Mouse (Mus musculus): ENCODE data around the gene Ccdc153. TPM values are rescaled to one million over a fixed set of nuclear protein-coding genes. Genes with fewer than 3 reads are reported as not detected.

Gene Ccdc153
- polyA plus RNA-seq, 1 experiment from 2014 or later: not detected

- Histone ChIP-seq H3K4me1 (ENCODE audit: control insufficient read depth, insufficient read depth, low read length) (peaks cover 12% of the 10 kb centered on the region), H3K4me2 (peak overlapping the region; percentile 94), H3K9me3 (ENCODE audit: control insufficient read depth, low read length) (no peaks in the 10 kb centered on the region), H3K9ac (ENCODE audit: low read length) (peak overlapping the region; percentile 84), H3K27me3 (ENCODE audit: control insufficient read depth, insufficient read depth, low read length) (no peaks in the 10 kb centered on the region; the same call in 1 of the 2 replicates), H3K36me3 (ENCODE audit: control insufficient read depth, insufficient read depth, low read length) (no peaks in the 10 kb centered on the region; the same call in 1 of the 2 replicates), H3K27ac (ENCODE audit: low read depth, low read length) (peak overlapping the region; percentile 51), H3K4me3 (ENCODE audit: low read depth, low read length) (peak overlapping the region; percentile 77)
- ATAC-seq (ENCODE audit: low FRiP score) (peak; percentile 69), DNase-seq (ENCODE audit: low spot score, missing footprints) (peak; percentile 96)
- WGBS: under 1% methylated on average over 47 of the region's 47 CpGs
These were observed 47.1 kb downstream of the Ccdc153 start for GRCm38 (mm10) chr9:44287401-44288075.

DNA sequence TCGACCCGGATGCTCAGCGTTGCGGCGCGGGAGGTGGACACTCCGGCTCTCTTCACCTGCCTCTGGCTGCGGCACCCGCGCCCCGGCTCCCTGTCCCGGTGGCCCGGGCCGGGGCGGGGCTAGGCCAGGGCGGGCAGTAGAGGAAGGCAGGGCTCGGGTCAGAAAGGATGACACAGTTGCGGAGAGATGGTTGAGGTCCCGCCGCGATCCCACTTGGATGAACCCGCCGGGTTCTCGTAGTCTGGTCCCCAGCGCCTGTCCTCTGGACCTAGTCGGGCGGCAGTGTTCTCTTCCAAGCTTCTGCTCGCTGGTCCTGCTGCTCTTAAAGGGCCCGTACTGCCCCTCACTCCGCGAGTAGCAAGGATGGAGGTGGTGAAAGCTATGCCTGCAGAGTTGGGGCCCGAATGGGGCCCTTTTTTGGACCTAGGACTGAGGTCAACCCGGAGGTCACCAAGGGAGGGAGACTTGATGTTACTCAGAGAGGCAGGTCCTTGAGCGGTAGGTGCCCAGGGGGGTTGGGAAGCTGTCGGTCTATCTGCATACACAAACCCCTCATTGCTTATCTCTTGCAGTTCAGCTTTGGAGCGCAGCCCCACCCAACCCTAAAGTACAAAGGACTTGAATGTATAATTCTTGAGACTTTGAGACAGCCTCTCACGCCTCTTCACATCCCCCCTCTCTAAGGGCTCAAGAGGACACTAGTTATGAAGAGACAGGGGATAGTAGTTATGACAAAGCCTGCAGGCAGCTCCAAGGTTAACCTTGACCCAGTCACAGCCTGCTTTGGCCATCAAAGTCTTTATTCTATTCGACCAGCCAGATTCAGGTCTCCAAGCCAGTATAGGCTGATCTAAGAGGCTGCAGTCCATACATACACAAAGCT lies 47.8 kb downstream of the Ccdc153 start, which contains the start of gene Abcg4:
Abcg4 (minus strand) TSS at position 540 of the 883 bp plus-strand sequence.
- ATAC-seq (ENCODE audit: low FRiP score): peak; percentile 58
- H3K9ac ChIP-seq (ENCODE audit: low read length): peak within 1 kb of the TSS; percentile 84
- peaks cover 4% of the 10 kb centered on the region for H3K36me3 ChIP-seq (ENCODE audit: control insufficient read depth, insufficient read depth, low read length)
- WGBS: under 1% methylated on average over 38 of the region's 38 CpGs
- no peak for DNase-seq (ENCODE audit: low spot score, missing footprints)
- H3K4me1 ChIP-seq (ENCODE audit: control insufficient read depth, insufficient read depth, low read length): peaks cover 12% of the 10 kb centered on the region
- H3K9me3 ChIP-seq (ENCODE audit: control insufficient read depth, low read length): no peaks in the 10 kb centered on the region
- peak within 1 kb of the TSS; percentile 94 for H3K4me2 ChIP-seq
- H3K4me3 ChIP-seq (ENCODE audit: low read depth, low read length): peak within 1 kb of the TSS; percentile 77
- H3K27me3 ChIP-seq (ENCODE audit: control insufficient read depth, insufficient read depth, low read length): no peaks in the 10 kb centered on the region; the same call in 1 of the 2 replicates
- peak within 1 kb of the TSS; percentile 51 for H3K27ac ChIP-seq (ENCODE audit: low read depth, low read length)

GRCm38 (mm10) chr9:44288959-44289291 lies 48.4 kb downstream of the Ccdc153 start:
- ATAC-seq (ENCODE audit: low FRiP score) (no peak; the same call in 1 of the 2 replicates), DNase-seq (ENCODE audit: low spot score, missing footprints) (peak; percentile 82)
- no peak overlapping the region for H3K9ac ChIP-seq (ENCODE audit: low read length)

DNA sequence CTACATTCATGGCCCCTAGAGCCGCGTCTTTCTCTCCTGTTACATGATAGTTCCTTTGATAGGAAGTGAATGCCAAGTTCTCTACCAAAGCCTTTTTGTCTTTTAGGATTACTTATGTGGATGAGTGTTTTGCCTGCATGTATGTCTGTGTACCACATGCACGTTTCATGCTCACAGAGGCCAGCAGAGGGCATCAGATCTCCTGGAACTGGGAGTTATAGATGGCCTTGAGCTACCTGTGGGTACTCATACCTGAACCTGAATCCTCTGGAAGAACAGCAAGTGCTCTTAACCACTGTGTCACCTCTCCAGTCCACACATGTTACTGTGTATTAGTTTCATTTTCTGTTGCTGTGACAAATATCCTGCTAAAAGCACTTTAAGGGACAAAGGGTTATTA lies 52.0 kb downstream of the Ccdc153 start:
- Histone ChIP-seq H3K4me2 (no peak overlapping the region), H3K4me1 (ENCODE audit: control insufficient read depth, insufficient read depth, low read length) (peaks cover 5% of the 10 kb centered on the region; the same call in 1 of the 2 replicates), H3K9ac (ENCODE audit: low read length) (no peak overlapping the region), H3K27me3 (ENCODE audit: control insufficient read depth, insufficient read depth, low read length) (no peaks in the 10 kb centered on the region; the same call in 1 of the 2 replicates), H3K36me3 (ENCODE audit: control insufficient read depth, insufficient read depth, low read length) (peaks cover 19% of the 10 kb centered on the region), H3K4me3 (ENCODE audit: low read depth, low read length) (no peak overlapping the region), H3K27ac (ENCODE audit: low read depth, low read length) (no peak overlapping the region), H3K9me3 (ENCODE audit: control insufficient read depth, low read length) (no peaks in the 10 kb centered on the region)
- ATAC-seq (ENCODE audit: low FRiP score) (no peak), DNase-seq (ENCODE audit: low spot score, missing footprints) (peak; percentile 87)
- WGBS: 70% methylated on average over 3 of the region's 3 CpGs

More at GRCm38 (mm10) chr9:44288959-44289291, 48.4 kb downstream of the Ccdc153 start:
- no peaks in the 10 kb centered on the region; the same call in 1 of the 2 replicates for H3K27me3 ChIP-seq (ENCODE audit: control insufficient read depth, insufficient read depth, low read length)
- H3K27ac ChIP-seq (ENCODE audit: low read depth, low read length): no peak overlapping the region
- H3K36me3 ChIP-seq (ENCODE audit: control insufficient read depth, insufficient read depth, low read length): peaks cover 4% of the 10 kb centered on the region
- 8% methylated on average over 11 of the region's 11 CpGs for WGBS
- H3K9me3 ChIP-seq (ENCODE audit: control insufficient read depth, low read length): no peaks in the 10 kb centered on the region
- H3K4me2 ChIP-seq: no peak overlapping the region
- no peak overlapping the region for H3K4me3 ChIP-seq (ENCODE audit: low read depth, low read length)
- H3K4me1 ChIP-seq (ENCODE audit: control insufficient read depth, insufficient read depth, low read length): peaks cover 12% of the 10 kb centered on the region

Other genes with a start within 250 kb of the Ccdc153 start
- gene Thy1, start 197.3 kb upstream of the Ccdc153 start, polyA plus RNA-seq (2014; fragmentation: Nextera tagmentation; extraction: Ambion mirVana): not detected in 2 replicates
- 7.3 and 9.7 TPM in 2 replicates for gene Usp2, start 173.7 kb upstream of the Ccdc153 start, polyA plus RNA-seq (2014; fragmentation: Nextera tagmentation; extraction: Ambion mirVana)
- gene Mfrp, start 138.9 kb upstream of the Ccdc153 start, polyA plus RNA-seq (2014; fragmentation: Nextera tagmentation; extraction: Ambion mirVana): not detected in 2 replicates
- gene C1qtnf5, start 133.4 kb upstream of the Ccdc153 start, polyA plus RNA-seq (2014; fragmentation: Nextera tagmentation; extraction: Ambion mirVana): 0.85 and 0.99 TPM in 2 replicates
- 0.23 and 0.36 TPM in 2 replicates for gene Gm49380, start 127.2 kb upstream of the Ccdc153 start, polyA plus RNA-seq (2014; fragmentation: Nextera tagmentation; extraction: Ambion mirVana)
- 49.5 and 56.4 TPM in 2 replicates for gene Rnf26, start 127.2 kb upstream of the Ccdc153 start, polyA plus RNA-seq (2014; fragmentation: Nextera tagmentation; extraction: Ambion mirVana)
- gene Mcam, start 106.2 kb upstream of the Ccdc153 start, polyA plus RNA-seq (2014; fragmentation: Nextera tagmentation; extraction: Ambion mirVana): 14.5 and 15.2 TPM in 2 replicates
- 20.9 and 22.2 TPM in 2 replicates for gene Cbl, start 6.6 kb upstream of the Ccdc153 start, polyA plus RNA-seq (2014; fragmentation: Nextera tagmentation; extraction: Ambion mirVana)
- 0.23 TPM in 1 of 2 replicates, not detected in the other for gene Pdzd3, start 10.8 kb downstream of the Ccdc153 start, polyA plus RNA-seq (2014; fragmentation: Nextera tagmentation; extraction: Ambion mirVana)
- 1.9 and 3.2 TPM in 2 replicates for gene Nlrx1, start 27.9 kb downstream of the Ccdc153 start, polyA plus RNA-seq (2014; fragmentation: Nextera tagmentation; extraction: Ambion mirVana)
- 3.2 and 4.8 TPM in 2 replicates for gene Abcg4, start 47.9 kb downstream of the Ccdc153 start, polyA plus RNA-seq (2014; fragmentation: Nextera tagmentation; extraction: Ambion mirVana)
- gene Hinfp, start 65.0 kb downstream of the Ccdc153 start, polyA plus RNA-seq (2014; fragmentation: Nextera tagmentation; extraction: Ambion mirVana): 25.6 and 28.0 TPM in 2 replicates
- 9.8 and 10.4 TPM in 2 replicates for gene C2cd2l, start 79.6 kb downstream of the Ccdc153 start, polyA plus RNA-seq (2014; fragmentation: Nextera tagmentation; extraction: Ambion mirVana)
- gene Dpagt1, start 85.3 kb downstream of the Ccdc153 start, polyA plus RNA-seq (2014; fragmentation: Nextera tagmentation; extraction: Ambion mirVana): 41.8 and 48.9 TPM in 2 replicates
- 355 and 377 TPM in 2 replicates for gene H2afx, start 94.0 kb downstream of the Ccdc153 start, polyA plus RNA-seq (2014; fragmentation: Nextera tagmentation; extraction: Ambion mirVana)
- 147 and 158 TPM in 2 replicates for gene Hmbs, start 103.6 kb downstream of the Ccdc153 start, polyA plus RNA-seq (2014; fragmentation: Nextera tagmentation; extraction: Ambion mirVana)
- gene Vps11, start 121.0 kb downstream of the Ccdc153 start, polyA plus RNA-seq (2014; fragmentation: Nextera tagmentation; extraction: Ambion mirVana): 32.0 and 32.4 TPM in 2 replicates
- gene Hyou1, start 138.8 kb downstream of the Ccdc153 start, polyA plus RNA-seq (2014; fragmentation: Nextera tagmentation; extraction: Ambion mirVana): 28.1 and 30.1 TPM in 2 replicates
- 20.8 and 21.1 TPM in 2 replicates for gene Slc37a4, start 156.2 kb downstream of the Ccdc153 start, polyA plus RNA-seq (2014; fragmentation: Nextera tagmentation; extraction: Ambion mirVana)
- gene Rps25, start 166.5 kb downstream of the Ccdc153 start, polyA plus RNA-seq (2014; fragmentation: Nextera tagmentation; extraction: Ambion mirVana): 1,710 and 1,826 TPM in 2 replicates
- 225 and 239 TPM in 2 replicates for gene Trappc4, start 166.9 kb downstream of the Ccdc153 start, polyA plus RNA-seq (2014; fragmentation: Nextera tagmentation; extraction: Ambion mirVana)
- 24.2 and 31.9 TPM in 2 replicates for gene Ccdc84, start 177.9 kb downstream of the Ccdc153 start, polyA plus RNA-seq (2014; fragmentation: Nextera tagmentation; extraction: Ambion mirVana)
- gene Foxr1, start 200.5 kb downstream of the Ccdc153 start, polyA plus RNA-seq (2014; fragmentation: Nextera tagmentation; extraction: Ambion mirVana): not detected in 2 replicates
- gene Upk2, start 214.3 kb downstream of the Ccdc153 start, polyA plus RNA-seq (2014; fragmentation: Nextera tagmentation; extraction: Ambion mirVana): not detected in 2 replicates
- 5.6 and 6.4 TPM in 2 replicates for gene Bcl9l, start 242.1 kb downstream of the Ccdc153 start, polyA plus RNA-seq (2014; fragmentation: Nextera tagmentation; extraction: Ambion mirVana)